ENCODE assay signal across 18 mouse cellular contexts in the genomic region with DNA sequence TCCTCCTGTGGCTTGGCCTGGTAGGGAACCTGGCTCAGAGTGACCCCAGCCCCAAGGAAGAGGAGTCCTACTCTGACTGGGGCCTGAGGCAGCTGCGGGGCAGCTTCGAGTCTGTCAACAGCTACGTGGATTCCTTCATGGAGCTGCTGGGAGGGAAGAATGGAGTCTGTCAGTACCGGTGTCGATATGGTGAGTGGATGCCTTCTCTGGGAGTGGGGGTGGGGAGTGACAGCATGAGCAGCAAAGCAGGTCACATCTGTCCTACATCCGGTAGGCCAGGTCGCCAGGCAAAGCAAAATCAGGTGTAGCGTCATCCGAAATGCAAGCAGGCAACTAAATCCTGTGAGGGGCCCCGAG. TPM values are rescaled to one million over a fixed set of nuclear protein-coding genes. Genes with fewer than 3 reads are reported as not detected.
A peak's percentile ranks its signal among the peaks of the same experiment; 100 is the strongest.
DNase-seq lines count a peak whose midpoint lies in the region; ATAC-seq lines count a peak whose summit lies in the region.
"Had no signal": no experiment of that assay in that cellular context is flagged by ENCODE, and none has a peak within 500 bp of the region (broad histone marks: within the 10 kb centered on the region; RNA-seq: fewer than 3 reads in every experiment).

No protein-coding gene starts in this region.

- peak overlapping the region; percentile 64; the same call in 1 of the 2 replicates for H3K27ac ChIP-seq in hindbrain, embryonic 10.5 days
- no peak overlapping the region for H3K27ac ChIP-seq in hindbrain, embryonic 11.5 days (ENCODE audit: low read depth, low read length)
- H3K27ac ChIP-seq in liver, embryonic 13.5 days, result peak overlapping the region; percentile 73
- H3K27ac ChIP-seq in stomach, embryonic 16.5 days (ENCODE audit: low read length), result no peak overlapping the region; the same call in 1 of the 2 replicates
- H3K27ac ChIP-seq: neural tube, embryonic 12.5 days had no signal

- peaks cover 11% of the 10 kb centered on the region for H3K4me1 ChIP-seq in hindbrain, embryonic 10.5 days (replicated peaks)
- no peaks in the 10 kb centered on the region for H3K4me1 ChIP-seq in hindbrain, embryonic 11.5 days (replicated peaks; ENCODE audit: control insufficient read depth, insufficient read depth, low read length)
- no peaks in the 10 kb centered on the region for H3K4me1 ChIP-seq in liver, embryonic 13.5 days (replicated peaks)
- no peaks in the 10 kb centered on the region for H3K4me1 ChIP-seq in stomach, embryonic 16.5 days (ENCODE audit: control insufficient read depth, insufficient read depth, low read length)
- H3K4me1 ChIP-seq: neural tube, embryonic 12.5 days had no signal

- DNase-seq in heart, adult 11 months, result peak; percentile 79
- no peak for DNase-seq in heart, adult 8-10 months (ENCODE audit: low spot score)
- DNase-seq in hindbrain, embryonic 10.5 days (ENCODE audit: low spot score), result no peak
- DNase-seq in hindbrain, embryonic 11.5 days (ENCODE audit: low spot score), result no peak
- DNase-seq in liver, embryonic 13.5 days, result no peak
- DNase-seq in layer of hippocampus, postnatal 14 days (ENCODE audit: low spot score in 2 of 2), result no peak
- no peak for DNase-seq in urinary bladder, postnatal 10 days (ENCODE audit: low spot score)
- DNase-seq: cerebellum, postnatal 14 days; gastrocnemius, postnatal 36 days; lung, postnatal 14 days; thymus, postnatal 36 days had no signal

- 66% methylated on average over 10 of the region's 10 CpGs for WGBS in hindbrain, embryonic 10.5 days
- WGBS in hindbrain, embryonic 11.5 days, result 63% methylated on average over 10 of the region's 10 CpGs
- 64% methylated on average over 10 of the region's 10 CpGs for WGBS in liver, embryonic 13.5 days (ENCODE audit: insufficient replicate concordance)
- 55% methylated on average over 10 of the region's 10 CpGs for WGBS in stomach, embryonic 16.5 days

- H3K9ac ChIP-seq in hindbrain, embryonic 11.5 days (ENCODE audit: low read depth, low read length), result no peak overlapping the region
- peak overlapping the region; percentile 53 for H3K9ac ChIP-seq in liver, embryonic 13.5 days
- H3K9ac ChIP-seq in stomach, embryonic 16.5 days (ENCODE audit: low read length), result peak overlapping the region; percentile 17; the same call in 1 of the 2 replicates
- H3K9ac ChIP-seq: neural tube, embryonic 12.5 days had no signal

- no peaks in the 10 kb centered on the region for H3K27me3 ChIP-seq in hindbrain, embryonic 10.5 days (ENCODE audit: insufficient read depth, poor library complexity, severe bottlenecking)
- no peaks in the 10 kb centered on the region for H3K27me3 ChIP-seq in hindbrain, embryonic 11.5 days (ENCODE audit: control insufficient read depth, insufficient read depth, low read length)
- H3K27me3 ChIP-seq in liver, embryonic 13.5 days, result no peaks in the 10 kb centered on the region
- no peaks in the 10 kb centered on the region for H3K27me3 ChIP-seq in stomach, embryonic 16.5 days (ENCODE audit: control insufficient read depth, insufficient read depth, low read length)
- H3K27me3 ChIP-seq: neural tube, embryonic 12.5 days had no signal

- no peak overlapping the region for H3K4me3 ChIP-seq in hindbrain, embryonic 10.5 days
- no peak overlapping the region for H3K4me3 ChIP-seq in hindbrain, embryonic 11.5 days (ENCODE audit: low read depth, low read length)
- H3K4me3 ChIP-seq in liver, embryonic 13.5 days (replicated peaks), result peak overlapping the region; percentile 49
- H3K4me3 ChIP-seq in stomach, embryonic 16.5 days (replicated peaks; ENCODE audit: low read length), result 0 out of 2 replicates have a peak overlapping the region, but pooled peaks have one; percentile 0
- H3K4me3 ChIP-seq: neural tube, embryonic 12.5 days had no signal

- no peak overlapping the region for H3K4me2 ChIP-seq in hindbrain, embryonic 11.5 days (replicated peaks; ENCODE audit: low read depth, low read length)
- peak overlapping the region; percentile 47 for H3K4me2 ChIP-seq in liver, embryonic 13.5 days
- H3K4me2 ChIP-seq in stomach, embryonic 16.5 days (ENCODE audit: low read depth, low read length), result peak overlapping the region; percentile 4
- H3K4me2 ChIP-seq: neural tube, embryonic 12.5 days had no signal

- H3K9me3 ChIP-seq in hindbrain, embryonic 10.5 days, result peaks cover 4% of the 10 kb centered on the region; the same call in 1 of the 2 replicates
- no peaks in the 10 kb centered on the region for H3K9me3 ChIP-seq in hindbrain, embryonic 11.5 days (ENCODE audit: control insufficient read depth, low read length)
- no peaks in the 10 kb centered on the region for H3K9me3 ChIP-seq in liver, embryonic 13.5 days (replicated peaks)
- no peaks in the 10 kb centered on the region for H3K9me3 ChIP-seq in stomach, embryonic 16.5 days (replicated peaks; ENCODE audit: control insufficient read depth, low read length)
- H3K9me3 ChIP-seq: neural tube, embryonic 12.5 days had no signal

- no peak for ATAC-seq in hindbrain, embryonic 11.5 days (ENCODE audit: low FRiP score)
- ATAC-seq in liver, embryonic 13.5 days (ENCODE audit: low read depth), result peak; percentile 55
- no peak; the same call in 1 of the 2 replicates for ATAC-seq in stomach, embryonic 16.5 days (ENCODE audit: insufficient read depth, low FRiP score)
- ATAC-seq: activated CD4-positive, CD25-positive, alpha-beta regulatory T cell, adult 4 months; hindbrain, embryonic 16.5 days had no signal

- no peaks in the 10 kb centered on the region for H3K36me3 ChIP-seq in hindbrain, embryonic 10.5 days
- H3K36me3 ChIP-seq in hindbrain, embryonic 11.5 days (ENCODE audit: control insufficient read depth, insufficient read depth, low read length), result no peaks in the 10 kb centered on the region
- H3K36me3 ChIP-seq in liver, embryonic 13.5 days, result no peaks in the 10 kb centered on the region
- H3K36me3 ChIP-seq in stomach, embryonic 16.5 days (ENCODE audit: control insufficient read depth, insufficient read depth, low read length), result no peaks in the 10 kb centered on the region
- H3K36me3 ChIP-seq: neural tube, embryonic 12.5 days had no signal

RNA-seq across cellular contexts. Expression of gene Pla2g12b, which starts 0.3 kb away (rescaled TPM):
- not detected for total RNA-seq in heart, adult 8-10 months (2022)
- polyA plus RNA-seq in hindbrain, embryonic 10.5 days (2016; fragmentation: Nextera tagmentation; extraction: Ambion mirVana), result not detected in 2 replicates
- polyA plus RNA-seq in hindbrain, embryonic 11.5 days (2014; fragmentation: Nextera tagmentation; extraction: Ambion mirVana), result 0.18 and 0.22 TPM in 2 replicates
- 45.4 and 51.5 TPM in 2 replicates for polyA plus RNA-seq in liver, embryonic 13.5 days (2015; fragmentation: Nextera tagmentation; extraction: Ambion mirVana)
- polyA plus RNA-seq in stomach, embryonic 16.5 days (2015; fragmentation: Nextera tagmentation; extraction: Ambion mirVana), result 12.7 and 13.1 TPM in 2 replicates
- total RNA-seq in layer of hippocampus, postnatal 14 days (2021), result not detected
- total RNA-seq: gastrocnemius, postnatal 36 days; layer of hippocampus, adult 8-10 months; megakaryocyte-erythroid progenitor cell, adult 5-6 weeks had no signal
- polyA plus RNA-seq: activated CD4-positive, CD25-positive, alpha-beta regulatory T cell, adult 4 months; hindbrain, embryonic 16.5 days; limb, embryonic 14.5 days; neural tube, embryonic 12.5 days had no signal

RNA-seq across cellular contexts. Expression of gene Gm10273, which starts 8.3 kb away (rescaled TPM):
- 100 to 1,000 TPM; 109 to 153 (median 139) TPM for total RNA-seq in heart, adult 8-10 months (2022)
- polyA plus RNA-seq in hindbrain, embryonic 10.5 days (2016; fragmentation: Nextera tagmentation; extraction: Ambion mirVana), result 2.4 and 9.9 TPM in 2 replicates
- polyA plus RNA-seq in hindbrain, embryonic 11.5 days (2014; fragmentation: Nextera tagmentation; extraction: Ambion mirVana), result 3.9 and 4.6 TPM in 2 replicates
- 4.3 and 12.1 TPM in 2 replicates for polyA plus RNA-seq in liver, embryonic 13.5 days (2015; fragmentation: Nextera tagmentation; extraction: Ambion mirVana)
- 7.2 and 21.0 TPM in 2 replicates for polyA plus RNA-seq in stomach, embryonic 16.5 days (2015; fragmentation: Nextera tagmentation; extraction: Ambion mirVana)
- total RNA-seq in layer of hippocampus, postnatal 14 days (2021), result 10 to 100 TPM; 12.9 to 46.6 TPM

RNA-seq across cellular contexts. Expression of gene Oit3, which starts 37.8 kb away (rescaled TPM):
- under 1 TPM in 1 of 4 experiments, not detected in 3; 0.31 TPM for total RNA-seq in heart, adult 8-10 months (2022)
- 0.76 and 1.3 TPM in 2 replicates for polyA plus RNA-seq in hindbrain, embryonic 10.5 days (2016; fragmentation: Nextera tagmentation; extraction: Ambion mirVana)
- 0.28 and 0.95 TPM in 2 replicates for polyA plus RNA-seq in hindbrain, embryonic 11.5 days (2014; fragmentation: Nextera tagmentation; extraction: Ambion mirVana)
- 22.1 and 23.5 TPM in 2 replicates for polyA plus RNA-seq in liver, embryonic 13.5 days (2015; fragmentation: Nextera tagmentation; extraction: Ambion mirVana)
- polyA plus RNA-seq in stomach, embryonic 16.5 days (2015; fragmentation: Nextera tagmentation; extraction: Ambion mirVana), result 2.4 and 3.2 TPM in 2 replicates
- under 1 TPM; 0.14 to 0.30 TPM for total RNA-seq in layer of hippocampus, postnatal 14 days (2021)
- total RNA-seq: megakaryocyte-erythroid progenitor cell, adult 5-6 weeks had no signal
- polyA plus RNA-seq: activated CD4-positive, CD25-positive, alpha-beta regulatory T cell, adult 4 months had no signal

Comparison
In these comparisons a context has a peak if more than half of its experiments do, and no peak if none do; other contexts are left out.
1. H3K27ac ChIP-seq: peak in hindbrain, embryonic 10.5 days (single experiment) and liver, embryonic 13.5 days (single experiment); none in hindbrain, embryonic 11.5 days (single experiment) and stomach, embryonic 16.5 days (single experiment).
2. H3K4me3 ChIP-seq: peak in liver, embryonic 13.5 days (single experiment) and stomach, embryonic 16.5 days (single experiment); none in hindbrain, embryonic 10.5 days (single experiment) and hindbrain, embryonic 11.5 days (single experiment).
3. RNA of gene Pla2g12b, which starts 0.3 kb away (polyA plus RNA-seq): 45.4 to 51.5 TPM in liver, embryonic 13.5 days and 12.7 to 13.1 TPM in stomach, embryonic 16.5 days; 0.18 to 0.22 TPM in hindbrain, embryonic 11.5 days and not detected in hindbrain, embryonic 10.5 days; every median in the first group is over 10 times any median in the second.